Comparison of ENCODE assay signal across 8 mouse cellular contexts in the genomic region with DNA sequence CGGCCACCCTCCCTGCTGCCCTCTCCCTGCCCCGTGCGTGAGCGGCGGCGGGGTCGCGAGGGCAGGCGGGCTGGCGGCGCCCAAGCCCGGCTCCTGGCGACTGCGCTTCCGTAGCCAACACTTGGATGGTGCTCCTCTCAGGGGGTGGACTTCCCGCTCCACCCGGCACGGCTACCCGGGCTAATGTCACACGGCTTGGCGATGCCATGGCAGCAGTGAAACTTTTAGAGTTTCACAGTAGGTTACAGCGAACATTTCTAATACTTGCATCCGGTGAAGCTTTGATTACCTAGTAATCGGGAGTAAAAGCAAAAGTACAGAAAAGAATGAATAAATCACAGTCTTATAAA. TPM values are rescaled to one million over a fixed set of nuclear protein-coding genes. Genes with fewer than 3 reads are reported as not detected.
DNase-seq lines count a peak whose midpoint lies in the region; ATAC-seq and TF ChIP-seq lines count a peak whose summit lies in the region.

No protein-coding gene starts in this region.

- H3K36me3 ChIP-seq in kidney, postnatal 0 days (ENCODE audit: insufficient read depth, low read length): no peaks in the 10 kb centered on the region
- no peaks in the 10 kb centered on the region for H3K36me3 ChIP-seq in intestine, embryonic 14.5 days (ENCODE audit: control insufficient read depth, insufficient read depth, low read length)
- H3K36me3 ChIP-seq in myocyte (ENCODE audit: control insufficient read depth, insufficient read depth): no peaks in the 10 kb centered on the region

- no peak; the same call in 1 of the 2 replicates for TF ChIP-seq CTCF in kidney, postnatal 0 days (IDR thresholded peaks at IDR 0.05; ENCODE audit: low read depth)

- H3K27me3 ChIP-seq in kidney, postnatal 0 days (ENCODE audit: insufficient read depth, low read length): no peaks in the 10 kb centered on the region
- no peaks in the 10 kb centered on the region for H3K27me3 ChIP-seq in intestine, embryonic 14.5 days (replicated peaks; ENCODE audit: control insufficient read depth, insufficient read depth, low read length)
- no peaks in the 10 kb centered on the region for H3K27me3 ChIP-seq in myocyte (ENCODE audit: control insufficient read depth, insufficient read depth, insufficient read length)

- peak overlapping the region; percentile 55 for H3ac ChIP-seq in myocyte (ENCODE audit: control insufficient read depth, insufficient read length)

- ATAC-seq in kidney, postnatal 0 days (replicated peaks; ENCODE audit: low FRiP score, low read depth): peak; percentile 83
- ATAC-seq in common myeloid progenitor, adult 5-6 weeks (replicated peaks; ENCODE audit: low read depth, poor library complexity, severe bottlenecking): peak; percentile 66
- ATAC-seq in intestine, embryonic 14.5 days (replicated peaks; ENCODE audit: low FRiP score, low TSS enrichment, low read depth): peak; percentile 78; the same call in 1 of the 2 replicates
- no peak for ATAC-seq in erythroid progenitor cell, adult 5-6 weeks (replicated peaks; ENCODE audit: low FRiP score, poor library complexity, severe bottlenecking)

- no peaks in the 10 kb centered on the region for H3K4me1 ChIP-seq in kidney, postnatal 0 days (replicated peaks; ENCODE audit: insufficient read depth, low read length)
- H3K4me1 ChIP-seq in intestine, embryonic 14.5 days (replicated peaks; ENCODE audit: control insufficient read depth, insufficient read depth, low read length): no peaks in the 10 kb centered on the region; the same call in 1 of the 2 replicates

- WGBS in kidney, postnatal 0 days: 0% methylated on average over 24 of the region's 24 CpGs
- WGBS in intestine, embryonic 14.5 days: under 1% methylated on average over 22 of the region's 24 CpGs

- TF ChIP-seq POLR2A in myocyte (IDR thresholded peaks at IDR 0.05; ENCODE audit: insufficient read length, low read depth): no peak

- peak overlapping the region; percentile 96 for H3K4me3 ChIP-seq in kidney, postnatal 0 days (replicated peaks; ENCODE audit: low read depth, low read length)
- peak overlapping the region; percentile 97 for H3K4me3 ChIP-seq in intestine, embryonic 14.5 days (ENCODE audit: low read depth, low read length)
- H3K4me3 ChIP-seq in myocyte: peak overlapping the region; percentile 60

- peak overlapping the region; percentile 74 for H3K9ac ChIP-seq in kidney, postnatal 0 days (ENCODE audit: low read depth, low read length)
- peak overlapping the region; percentile 70 for H3K9ac ChIP-seq in intestine, embryonic 14.5 days (ENCODE audit: low read length)

- no peaks in the 10 kb centered on the region for H3K9me3 ChIP-seq in kidney, postnatal 0 days (replicated peaks; ENCODE audit: low read length)
- H3K9me3 ChIP-seq in intestine, embryonic 14.5 days (ENCODE audit: control insufficient read depth, low read length): no peaks in the 10 kb centered on the region

- no peaks in the 10 kb centered on the region for H3K79me2 ChIP-seq in myocyte (ENCODE audit: control insufficient read depth, insufficient read depth)

- peak overlapping the region; percentile 81 for H3K4me2 ChIP-seq in kidney, postnatal 0 days (ENCODE audit: low read length)
- H3K4me2 ChIP-seq in intestine, embryonic 14.5 days (ENCODE audit: low read length): peak overlapping the region; percentile 89
- H3K4me2 ChIP-seq in myocyte (ENCODE audit: low read depth): peak overlapping the region; percentile 92

- peak overlapping the region; percentile 28; the same call in 1 of the 2 replicates for H3K27ac ChIP-seq in kidney, postnatal 0 days
- 0 out of 2 replicates have a peak overlapping the region, but pooled peaks have one; percentile 43 for H3K27ac ChIP-seq in intestine, embryonic 14.5 days (ENCODE audit: low read depth)

- DNase-seq in kidney, postnatal 0 days (ENCODE audit: low spot score): no peak
- no peak for DNase-seq in kidney, postnatal 10 days
- DNase-seq in intestine, embryonic 14.5 days (ENCODE audit: low spot score): no peak
- no peak for DNase-seq in cerebellum, adult 9-10 months
- DNase-seq in layer of hippocampus, adult 9-11 months: no peak

TF ChIP-seq in myocyte, 11 proteins besides CTCF, POLR2A, EP300 and RAD21:
- TF ChIP-seq POLR2AphosphoS2 (IDR thresholded peaks at IDR 0.05; ENCODE audit: insufficient read length, low read depth) (no peak), REST (IDR thresholded peaks at IDR 0.05; ENCODE audit: insufficient read depth, insufficient read length) (no peak), CEBPB (IDR thresholded peaks at IDR 0.05; ENCODE audit: insufficient read depth, poor library complexity, severe bottlenecking) (no peak), E2F4 (IDR thresholded peaks at IDR 0.05; ENCODE audit: insufficient read depth) (no peak), USF1 (IDR thresholded peaks at IDR 0.05; ENCODE audit: low read depth) (no peak), TCF3 (IDR thresholded peaks at IDR 0.05; ENCODE audit: insufficient read length, low read depth) (no peak), MYOG (IDR thresholded peaks at IDR 0.05; ENCODE audit: control insufficient read depth in 1 of 3, insufficient read depth in 1 of 3, insufficient read length in 2 of 3, low read depth in 2 of 3) (no peak), MAX (IDR thresholded peaks at IDR 0.05; ENCODE audit: low read depth) (no peak), SRF (IDR thresholded peaks at IDR 0.05; ENCODE audit: control insufficient read depth, insufficient read length, low read depth) (no peak), MYOD1 (IDR thresholded peaks at IDR 0.05; ENCODE audit: control insufficient read depth in 1 of 3, insufficient read length in 2 of 3, low read depth in 2 of 3) (no peak), TCF12 (IDR thresholded peaks at IDR 0.05; ENCODE audit: insufficient read depth, poor library complexity, severe bottlenecking) (no peak)

RNA-seq across cellular contexts. Expression of gene Ift88, which starts 0.3 kb away (rescaled TPM):
- polyA plus RNA-seq in kidney, postnatal 0 days (2015; fragmentation: Nextera tagmentation; extraction: Ambion mirVana): 9.3 and 10.8 TPM in 2 replicates
- total RNA-seq in common myeloid progenitor, adult 5-6 weeks (2017): 12.4 and 13.3 TPM in 2 replicates
- 13.0 and 17.1 TPM in 2 replicates for polyA plus RNA-seq in intestine, embryonic 14.5 days (2014; fragmentation: Nextera tagmentation; extraction: Ambion mirVana)
- polyA plus RNA-seq in myocyte (2012; fragmentation: generic; extraction: Trizol): 2.8 TPM
- total RNA-seq in erythroid progenitor cell, adult 5-6 weeks (2015; ENCODE audit: low replicate concordance): not detected in 2 replicates
- 0.64 TPM in 1 of 2 replicates, not detected in the other for total RNA-seq in erythroid progenitor cell, adult 5-6 weeks (2017; ENCODE audit: low replicate concordance)

RNA-seq across cellular contexts. Expression of gene Cryl1, which starts 25.9 kb away (rescaled TPM):
- polyA plus RNA-seq in kidney, postnatal 0 days (2015; fragmentation: Nextera tagmentation; extraction: Ambion mirVana): 100 and 105 TPM in 2 replicates
- 11.8 and 12.1 TPM in 2 replicates for total RNA-seq in common myeloid progenitor, adult 5-6 weeks (2017)
- 61.9 and 66.7 TPM in 2 replicates for polyA plus RNA-seq in intestine, embryonic 14.5 days (2014; fragmentation: Nextera tagmentation; extraction: Ambion mirVana)
- 0.72 TPM for polyA plus RNA-seq in myocyte (2012; fragmentation: generic; extraction: Trizol)
- 5.4 and 6.8 TPM in 2 replicates for total RNA-seq in erythroid progenitor cell, adult 5-6 weeks (2015; ENCODE audit: low replicate concordance)
- 3.6 and 5.5 TPM in 2 replicates for total RNA-seq in erythroid progenitor cell, adult 5-6 weeks (2017; ENCODE audit: low replicate concordance)

Comparison
In these comparisons a context has a peak if more than half of its experiments do, and no peak if none do; other contexts are left out.
1. RNA of gene Cryl1, which starts 25.9 kb away (polyA plus RNA-seq): 100 to 105 TPM in kidney, postnatal 0 days and 61.9 to 66.7 TPM in intestine, embryonic 14.5 days; 0.72 TPM in myocyte (single experiment); every median in the first group is over 10 times any median in the second.
2. Peak in every context shown above with its lines, with median percentiles within 50 percentile points of each other: H3K4me2 ChIP-seq and H3K4me3 ChIP-seq.